Mouse (Mus musculus) C2C12 (cell line): Measurements from ENCODE around the gene Asprv1. TPM values are rescaled to one million over a fixed set of nuclear protein-coding genes. Genes with fewer than 3 reads are reported as not detected.

Source experiments
- H3K27me3 ChIP-seq: one replicate; pipeline ENCODE4 v1.6.1; 2011; ENCODE audit not compliant: control insufficient read depth, insufficient read depth, insufficient read length
- H3K36me3 ChIP-seq: one replicate; pipeline ENCODE4 v1.6.1; 2011; ENCODE audit not compliant: control insufficient read depth, insufficient read depth
- H3K4me3 ChIP-seq: one replicate; pipeline ENCODE4 v1.5.1; 2011; ENCODE audit warnings: mild to moderate bottlenecking, control low read depth; ENCODE audit not compliant: poor library complexity, insufficient read depth, severe bottlenecking
- H3K79me2 ChIP-seq: one replicate; pipeline ENCODE4 v1.6.1; 2011; ENCODE audit not compliant: control insufficient read depth, insufficient read depth
- H3K79me3 ChIP-seq: one replicate; pipeline ENCODE4 v1.6.1; 2011; ENCODE audit warnings: low read depth, control low read depth
- H3ac ChIP-seq: one replicate; pipeline ENCODE3; 2011; ENCODE audit warnings: low read depth; ENCODE audit not compliant: control insufficient read depth, insufficient read length
- CEBPB ChIP-seq: IDR thresholded peaks from one replicate; pipeline ENCODE4 v1.6.1; 2011; ENCODE audit warnings: low read depth, mild to moderate bottlenecking, control low read depth, moderate library complexity
- CTCF ChIP-seq: IDR thresholded peaks from one replicate; pipeline ENCODE4 v1.5.1; 2011; ENCODE audit not compliant: control insufficient read depth, insufficient read depth, insufficient read length
- FOSL1 ChIP-seq: IDR thresholded peaks from one replicate; pipeline ENCODE4 v1.8.0; 2011; ENCODE audit warnings: mild to moderate bottlenecking, low read length; ENCODE audit not compliant: poor library complexity, insufficient read depth, severe bottlenecking
- MAX ChIP-seq: IDR thresholded peaks from one replicate; pipeline ENCODE4 v1.6.1; 2011; ENCODE audit warnings: mild to moderate bottlenecking, control low read depth
- MYOD1 ChIP-seq: IDR thresholded peaks from one replicate; pipeline ENCODE4 v1.6.1; 2011; ENCODE audit warnings: low read depth; ENCODE audit not compliant: control insufficient read depth, insufficient read length
- MYOG ChIP-seq: IDR thresholded peaks from one replicate; pipeline ENCODE4 v1.6.1; 2011; ENCODE audit not compliant: control insufficient read depth, insufficient read length; ENCODE audit errors: extremely low read depth
- USF1 ChIP-seq: IDR thresholded peaks from one replicate; pipeline ENCODE4 v1.6.1; 2011; ENCODE audit warnings: low read depth, mild to moderate bottlenecking, control low read depth, moderate library complexity
- polyA plus RNA-seq: library from polyadenylated mRNA; unstranded; fragments of >200 nt; fragmentation: generic; extraction: Trizol; gene quantifications from one replicate; pipeline ENCODE4 v1.2.1, GENCODE M21; 2012; ENCODE audit warnings: missing spikeins

The Asprv1 gene
- polyA plus RNA-seq, 1 experiment, result 0.04 TPM

DNA sequence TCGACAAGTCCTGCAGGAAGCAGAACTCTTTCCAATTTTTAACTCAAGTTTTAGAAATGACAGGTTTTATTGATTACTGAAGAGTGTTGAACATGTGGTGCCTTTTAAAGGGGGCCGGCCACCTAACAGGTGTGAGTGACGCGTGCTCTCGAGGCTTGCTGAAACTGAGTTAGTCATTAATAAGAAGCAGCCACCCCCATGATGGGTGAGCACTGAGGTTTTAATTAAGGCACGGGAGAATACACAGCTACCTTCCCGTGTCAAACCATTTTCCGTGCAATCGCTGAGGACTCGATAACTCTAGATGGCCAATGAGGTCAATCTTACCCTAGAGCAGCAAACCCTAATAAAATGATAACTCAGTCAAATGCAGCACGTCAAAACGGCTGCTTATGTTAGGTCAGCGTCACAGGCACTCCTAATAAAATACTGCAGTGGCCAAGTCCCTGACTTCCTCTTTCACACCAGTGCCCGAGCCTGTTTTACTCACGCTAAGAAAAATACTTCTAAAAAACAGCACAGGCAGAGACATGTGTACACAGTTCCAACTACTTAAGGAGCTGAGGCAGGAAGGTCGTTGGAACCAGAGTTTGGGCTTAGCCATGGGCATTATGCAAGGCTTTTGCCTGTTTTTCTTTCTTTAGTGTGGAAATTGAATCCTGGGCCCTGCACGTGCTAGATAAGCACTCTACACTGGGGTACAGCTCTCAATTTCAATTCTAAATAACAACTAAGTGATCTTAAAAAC is 37.8 kb downstream of the Asprv1 start:
- Histone ChIP-seq H3K79me3 (no peaks in the 10 kb centered on the region), H3K36me3 (no peaks in the 10 kb centered on the region), H3K27me3 (no peaks in the 10 kb centered on the region), H3K79me2 (no peaks in the 10 kb centered on the region), H3K4me3 (no peak overlapping the region), H3ac (no peak overlapping the region)
- no peak for TF ChIP-seq CTCF
- TF ChIP-seq USF1, result no peak
- no peak for TF ChIP-seq FOSL1
- TF ChIP-seq MAX, result no peak
- no peak for TF ChIP-seq MYOG
- no peak for TF ChIP-seq CEBPB

- Histone ChIP-seq H3ac (no peak overlapping the region), H3K4me3 (no peak overlapping the region), H3K27me3 (no peaks in the 10 kb centered on the region), H3K79me3 (no peaks in the 10 kb centered on the region), H3K36me3 (no peaks in the 10 kb centered on the region), H3K79me2 (no peaks in the 10 kb centered on the region)
- TF ChIP-seq CEBPB (no peak), FOSL1 (no peak), CTCF (no peak), MYOD1 (no peak), MYOG (no peak), USF1 (no peak), MAX (no peak)
Observed at GRCm38 (mm10) chr6:86667061-86667460, 39.1 kb downstream of the Asprv1 start.

DNA sequence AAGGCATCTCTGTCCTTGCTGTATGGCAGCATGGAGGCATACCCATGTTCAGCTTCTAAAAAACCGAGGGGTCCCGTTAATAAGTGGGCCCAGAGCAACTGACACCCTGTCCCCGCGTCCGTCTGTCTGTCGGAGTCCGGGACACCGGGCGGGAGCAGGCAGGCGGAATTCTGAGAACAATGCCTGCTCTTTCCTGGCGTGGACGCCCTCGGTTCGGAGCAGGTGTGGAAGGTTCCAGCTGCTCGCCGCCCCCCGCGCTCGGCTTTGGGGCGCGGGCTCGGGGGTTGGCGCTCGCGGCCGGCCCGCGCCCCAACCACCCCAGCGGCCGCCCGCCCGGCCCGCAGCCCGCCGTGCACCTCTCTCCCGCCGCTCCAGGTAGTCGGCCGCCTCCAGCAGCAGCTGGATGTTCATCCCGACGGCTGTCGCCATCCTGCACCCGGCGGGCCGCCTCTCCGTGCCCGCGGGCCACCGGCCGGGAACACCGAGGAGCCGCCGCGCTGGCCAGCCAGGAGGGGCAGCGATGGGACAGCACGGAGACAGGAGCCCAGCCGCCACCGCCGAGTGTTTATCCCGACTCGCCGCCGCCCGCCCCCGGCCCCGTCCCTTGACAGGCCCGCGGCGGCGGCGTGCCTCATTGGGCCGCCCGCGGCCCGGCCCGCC is 40.7 kb downstream of the Asprv1 start, which contains the start of gene Mxd1:
Gene Mxd1 (minus strand): TSS at position 582 of the 660 bp plus-strand sequence.
- Histone ChIP-seq H3K27me3 (no peaks in the 10 kb centered on the region), H3K79me2 (no peaks in the 10 kb centered on the region), H3K4me3 (peak within 1 kb of the TSS; percentile 56), H3K36me3 (peaks cover 13% of the 10 kb centered on the region), H3K79me3 (no peaks in the 10 kb centered on the region), H3ac (peak within 1 kb of the TSS; percentile 64)
- TF ChIP-seq FOSL1 (no peak), CEBPB (no peak), CTCF (no peak), MYOD1 (no peak), MAX (no peak), MYOG (no peak), USF1 (no peak)

DNA sequence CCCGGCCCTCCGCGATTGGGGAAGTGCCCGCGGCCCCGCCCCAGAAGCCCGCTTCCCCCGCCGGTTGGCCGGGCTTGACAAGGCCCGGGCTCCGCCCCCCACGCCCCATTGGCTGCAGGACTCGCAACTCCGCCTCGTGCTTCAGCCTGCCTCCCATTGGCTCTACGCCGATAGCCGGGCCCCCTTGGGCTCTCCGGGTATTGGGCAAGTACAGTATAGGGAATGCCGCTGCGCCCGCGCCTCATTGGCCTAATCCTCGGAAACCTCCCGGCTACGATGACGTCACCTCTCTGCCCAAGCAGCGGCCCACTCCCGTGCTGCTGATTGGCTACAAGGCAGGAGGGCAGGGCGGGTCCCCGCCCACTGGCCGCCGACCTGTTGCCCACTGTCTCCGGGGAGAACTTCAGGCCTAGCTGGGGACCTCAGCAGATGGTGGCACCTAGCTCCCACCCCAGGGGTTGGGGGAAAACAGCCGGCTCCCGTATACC is 41.3 kb downstream of the Asprv1 start:
- Histone ChIP-seq H3K4me3 (peak overlapping the region; percentile 56), H3K27me3 (no peaks in the 10 kb centered on the region), H3K79me3 (no peaks in the 10 kb centered on the region), H3K36me3 (peaks cover 18% of the 10 kb centered on the region), H3ac (peak overlapping the region; percentile 55), H3K79me2 (no peaks in the 10 kb centered on the region)
- no peak for TF ChIP-seq USF1
- peak; percentile 30 for TF ChIP-seq CEBPB
- TF ChIP-seq CTCF, result no peak
- TF ChIP-seq FOSL1, result no peak
- no peak for TF ChIP-seq MYOG
- no peak for TF ChIP-seq MYOD1

DNA sequence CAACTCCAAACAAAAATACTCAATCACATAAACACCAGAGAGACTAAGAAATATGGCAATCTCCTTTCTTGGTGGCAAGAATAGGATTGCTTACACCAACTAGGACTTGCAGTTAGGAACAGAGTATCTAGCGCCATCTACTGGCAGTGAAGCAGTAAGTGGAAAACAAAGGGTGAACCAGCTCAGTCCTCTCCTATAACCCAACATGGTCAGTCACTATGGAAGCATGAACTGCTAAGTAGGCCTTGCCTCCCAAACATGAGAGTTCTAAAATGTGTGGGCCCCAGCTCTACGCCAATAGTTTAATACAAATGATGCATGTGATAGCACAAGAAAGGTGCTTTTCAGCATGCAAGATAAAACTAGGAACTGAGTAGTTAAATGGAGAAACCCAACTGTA is 42.9 kb downstream of the Asprv1 start:
- peaks cover 28% of the 10 kb centered on the region for H3K36me3 ChIP-seq
- TF ChIP-seq FOSL1 (no peak), CTCF (peak; percentile 69)
- no peaks in the 10 kb centered on the region for H3K27me3 ChIP-seq

More for the DNA sequence above, 42.9 kb downstream of the Asprv1 start:
- no peaks in the 10 kb centered on the region for H3K79me3 ChIP-seq
- H3K4me3 ChIP-seq, result no peak overlapping the region
- no peak overlapping the region for H3ac ChIP-seq
- H3K79me2 ChIP-seq, result no peaks in the 10 kb centered on the region
